Mouse (Mus musculus) layer of hippocampus, adult 11-12 months (tissue): ENCODE data around the gene Ppp3cb.
A peak's percentile ranks its signal among the peaks of the same experiment; 100 is the strongest.

Experiments
- DNase-seq: peaks from one replicate; pipeline ENCODE4 v3.0.0; 2022; ENCODE audit warnings: low spot score

The Ppp3cb gene

GRCm38 (mm10) chr14:20480195-20480579, 66.2 kb downstream of the Ppp3cb start:
- no peak for DNase-seq

GRCm38 (mm10) chr14:20479291-20480194, 66.8 kb downstream of the Ppp3cb start, which contains the start of gene Anxa7:
Gene Anxa7, minus strand, starts transcription at chr14:20480133.
- peak; percentile 73 for DNase-seq

GRCm38 (mm10) chr14:20478801-20479200, 67.6 kb downstream of the Ppp3cb start:
- DNase-seq = no peak

GRCm38 (mm10) chr14:20478385-20478784, 68.0 kb downstream of the Ppp3cb start:
- DNase-seq = no peak

- no peak for DNase-seq
These were observed 68.9 kb downstream of the Ppp3cb start for GRCm38 (mm10) chr14:20477261-20478025.

GRCm38 (mm10) chr14:20460216-20460615, 86.2 kb downstream of the Ppp3cb start:
- DNase-seq = no peak

GRCm38 (mm10) chr14:20458378-20458777, 88.0 kb downstream of the Ppp3cb start:
- no peak for DNase-seq

- DNase-seq = no peak
These were observed 93.4 kb downstream of the Ppp3cb start for GRCm38 (mm10) chr14:20452929-20453328.

- DNase-seq = peak; percentile 60
These were observed 94.5 kb downstream of the Ppp3cb start, which contains the start of gene Cfap70 for GRCm38 (mm10) chr14:20451765-20452331. Gene Cfap70, minus strand, starts transcription at chr14:20452226.

- DNase-seq = no peak
These were observed 95.1 kb downstream of the Ppp3cb start for GRCm38 (mm10) chr14:20451302-20451701.
